Mouse (Mus musculus) cerebellum, postnatal 10 days (tissue): ENCODE results near the gene Xylt1.

Source experiments
- DNase-seq, 2 experiments: peaks; one replicate each; pipeline ENCODE4 v3.0.0; 2021; ENCODE audit warnings: mixed read lengths in 2 of 2

Xylt1 gene

DNA sequence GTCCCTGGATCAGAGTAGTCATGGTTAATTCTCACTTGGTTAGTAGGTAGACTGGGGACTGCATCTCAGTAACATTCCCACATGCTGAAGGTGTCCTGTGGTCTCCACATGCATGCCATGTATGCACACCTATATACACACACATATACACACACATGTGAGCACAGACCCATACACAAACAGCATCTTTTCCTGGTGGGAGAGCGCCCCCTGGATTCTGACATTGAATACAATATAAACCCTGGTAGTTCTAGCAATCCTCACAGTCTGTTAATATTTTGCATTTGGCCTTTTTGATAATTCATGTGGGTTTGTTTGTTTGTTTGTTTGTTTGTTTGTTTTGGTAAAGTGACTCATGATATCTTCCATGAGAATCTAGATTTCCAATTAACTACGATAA, 242.0 kb downstream of the Xylt1 start:
- peak; percentile 69 for DNase-seq

DNA sequence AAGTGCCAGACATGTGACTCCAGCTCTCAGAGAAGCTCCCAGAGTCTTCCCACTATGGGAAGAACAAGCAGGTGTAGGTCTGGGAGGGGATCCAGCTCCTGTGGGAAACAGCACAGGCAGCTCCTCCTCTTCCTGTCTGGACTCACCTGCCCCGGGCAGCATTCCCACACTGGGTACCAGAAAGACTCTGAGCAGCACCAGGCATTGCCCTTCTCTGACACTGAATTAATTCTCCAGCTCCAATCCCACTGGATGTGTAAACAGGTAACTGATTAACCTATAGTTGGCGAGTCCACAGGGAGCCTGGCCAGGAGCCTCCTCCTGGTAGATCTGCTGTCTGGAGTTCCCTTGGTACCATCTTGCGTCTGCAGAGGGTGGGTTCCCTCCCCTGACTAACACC, 248.0 kb downstream of the Xylt1 start:
- DNase-seq, result peak; percentile 46 to 69

DNA sequence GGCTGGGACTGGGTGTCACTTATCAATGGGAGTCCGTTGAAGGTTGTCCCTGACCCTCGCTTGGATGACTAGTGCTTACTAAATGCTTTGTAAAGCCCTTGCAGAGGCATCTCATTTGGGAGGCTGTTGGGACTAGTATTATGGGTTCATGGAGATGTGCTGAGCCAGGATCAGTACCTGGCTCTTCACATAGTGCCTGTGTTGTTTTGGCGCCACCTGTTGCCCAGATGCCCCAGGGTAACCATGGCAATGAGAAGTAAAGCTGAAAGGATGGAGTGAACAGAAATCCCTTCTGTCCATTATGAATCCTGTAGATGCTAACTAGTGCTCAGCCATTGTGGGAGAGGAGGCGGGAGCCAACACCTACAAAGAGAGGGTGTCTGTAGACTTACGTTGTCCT, 249.9 kb downstream of the Xylt1 start:
- peak; percentile 50 to 59 for DNase-seq

DNA sequence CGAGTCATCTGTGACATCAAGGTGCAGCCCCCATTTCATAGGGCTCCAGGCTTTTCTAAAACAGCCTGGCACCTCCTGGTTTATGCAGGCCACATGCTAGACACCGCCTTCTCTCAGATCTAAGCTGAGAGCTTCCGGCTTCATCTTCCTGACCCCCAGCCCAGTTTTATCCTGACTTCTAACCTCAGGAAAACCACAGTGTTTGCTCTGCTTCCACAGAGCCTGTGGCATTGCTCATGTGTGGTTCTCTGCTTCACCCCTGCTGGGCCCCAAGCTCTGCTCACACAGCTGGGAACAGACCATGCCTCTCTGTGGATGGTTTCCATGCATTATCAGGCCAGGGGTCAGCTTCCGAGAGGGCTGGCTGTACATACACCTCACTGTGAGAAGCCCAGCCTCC, 254.8 kb downstream of the Xylt1 start:
- DNase-seq, result no peak

DNA sequence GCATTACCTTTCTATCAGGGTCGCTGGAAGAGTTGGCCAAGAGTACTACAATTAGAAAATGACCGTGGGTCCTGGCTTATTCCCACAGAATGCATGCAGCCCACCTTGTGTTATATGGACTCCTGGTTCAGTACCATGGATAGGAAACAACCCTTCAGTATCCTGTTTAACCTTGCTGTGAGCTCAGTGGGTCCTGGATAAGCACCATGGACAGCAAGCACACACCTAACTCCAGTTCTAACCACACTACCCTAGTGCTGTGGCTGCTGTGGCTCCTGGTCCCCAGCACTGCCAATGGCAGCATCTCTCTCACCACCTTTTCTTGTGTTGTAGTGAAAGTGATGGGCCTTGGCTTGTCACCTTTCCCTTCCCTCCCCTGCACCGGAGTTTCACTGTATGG, 255.9 kb downstream of the Xylt1 start:
- DNase-seq, result no peak

DNA sequence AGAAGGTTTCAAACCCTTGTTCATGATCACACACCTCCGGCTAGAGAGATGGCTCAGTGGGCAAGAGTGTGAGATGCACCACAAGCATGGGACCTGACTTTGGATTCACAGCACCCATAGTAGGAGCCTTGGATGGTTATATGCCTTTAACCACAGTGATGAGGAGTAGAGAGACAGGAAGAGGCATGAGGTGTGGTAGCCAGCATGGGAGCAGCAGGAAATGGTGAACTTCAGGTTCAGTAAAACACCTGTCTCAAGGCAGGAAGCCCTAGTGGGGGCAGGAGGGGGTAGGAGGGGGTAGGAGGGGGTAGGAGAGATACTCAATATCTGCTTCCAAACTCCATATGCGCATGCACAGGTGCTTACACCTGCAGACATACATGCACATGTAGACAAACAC, 257.2 kb downstream of the Xylt1 start:
- DNase-seq, result no peak

DNA sequence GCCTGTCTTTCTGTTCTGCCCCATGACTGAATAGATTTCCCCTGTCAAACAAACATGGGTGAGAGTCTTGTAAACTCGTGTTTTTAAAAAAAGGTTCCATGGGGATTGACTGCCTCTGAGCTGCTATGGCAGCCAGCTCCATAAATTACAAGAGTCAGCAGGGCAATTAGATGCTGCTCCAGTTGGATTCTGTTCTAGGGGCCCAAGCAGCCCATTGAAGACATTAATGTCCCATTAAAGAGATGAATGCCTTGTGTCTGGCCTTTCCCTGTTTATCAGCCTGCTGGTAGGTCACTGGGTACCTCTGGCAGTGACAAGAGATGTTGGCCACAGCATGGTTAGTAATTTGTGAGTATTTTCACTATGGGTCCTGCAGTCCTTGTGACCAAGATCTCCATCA, 271.9 kb downstream of the Xylt1 start:
- DNase-seq, result no peak

DNA sequence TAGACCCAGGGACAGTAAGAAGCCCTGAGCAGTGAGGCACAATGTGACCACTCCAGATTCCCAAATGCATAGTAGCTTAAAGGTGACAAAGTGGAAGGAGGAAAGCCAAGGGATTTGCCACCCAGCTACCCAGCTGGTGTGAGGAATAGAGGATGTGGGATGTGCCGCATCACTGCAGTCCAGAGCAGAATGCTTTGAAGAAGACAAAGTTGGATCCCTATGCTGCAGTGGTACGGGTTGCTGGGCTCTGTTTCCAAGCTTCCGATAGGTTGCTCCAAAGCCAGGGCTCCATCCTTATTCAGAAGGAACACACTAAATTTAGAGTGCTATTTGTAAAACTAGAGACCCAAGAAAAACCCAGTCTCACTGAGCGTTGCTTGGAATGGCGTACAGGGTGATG, 275.0 kb downstream of the Xylt1 start:
- no peak for DNase-seq

DNA sequence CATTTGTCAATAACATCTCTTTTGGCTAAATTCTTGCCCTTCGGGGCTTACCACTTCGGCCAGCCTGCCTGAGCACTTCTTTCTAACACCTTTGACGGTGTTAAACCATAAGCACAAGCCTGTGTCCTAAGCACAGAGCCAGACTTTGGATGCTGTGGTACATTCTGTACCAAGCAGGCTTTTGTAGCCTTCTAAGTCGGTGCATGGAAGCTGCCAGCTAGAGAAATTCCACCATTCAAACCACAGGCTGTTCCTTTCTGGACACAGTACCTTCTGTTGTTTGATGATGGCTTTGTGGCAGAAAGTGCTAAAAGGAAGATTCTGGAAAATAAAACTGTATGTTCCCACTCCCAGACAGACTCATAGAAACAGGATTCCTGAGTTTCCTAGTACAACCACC, 277.4 kb downstream of the Xylt1 start:
- no peak for DNase-seq

DNA sequence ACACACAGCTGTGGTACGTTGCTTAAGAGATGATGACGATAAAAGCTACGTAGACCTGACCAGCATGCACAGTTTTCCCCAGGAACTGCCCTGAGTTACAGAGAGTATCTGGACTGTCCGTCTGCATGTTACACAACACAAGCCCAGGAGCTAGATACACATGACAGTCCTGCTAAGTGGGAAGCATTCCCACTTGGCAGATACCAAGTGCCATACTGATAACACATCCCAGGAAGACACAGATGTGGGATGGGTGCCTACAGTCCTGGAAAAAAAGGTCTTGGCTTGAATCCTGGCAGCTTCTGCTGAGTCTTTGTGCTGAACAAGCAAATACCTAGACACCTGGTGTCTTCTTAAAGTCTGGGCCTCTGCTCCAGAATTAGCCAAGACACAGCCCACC, 278.0 kb downstream of the Xylt1 start:
- DNase-seq, result peak; percentile 30 to 42

DNA sequence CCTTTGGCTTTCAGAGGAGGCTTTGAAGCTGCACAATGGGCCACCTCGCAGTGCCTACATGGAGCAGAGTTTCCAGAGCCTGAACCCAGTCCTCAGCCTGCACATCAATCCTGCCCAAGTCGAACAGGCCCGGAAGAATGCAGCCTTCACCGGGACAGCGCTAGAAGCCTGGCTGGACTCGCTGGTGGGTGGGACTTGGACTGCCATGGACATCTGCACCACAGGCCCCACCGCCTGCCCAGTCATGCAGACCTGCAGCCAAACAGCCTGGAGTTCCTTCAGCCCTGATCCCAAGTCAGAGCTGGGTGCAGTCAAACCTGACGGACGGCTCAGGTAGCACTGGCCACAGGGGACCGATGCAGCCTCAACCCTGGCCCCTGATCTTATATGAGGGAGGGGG, 286.5 kb downstream of the Xylt1 start:
- DNase-seq, result peak; percentile 71 to 81

DNA sequence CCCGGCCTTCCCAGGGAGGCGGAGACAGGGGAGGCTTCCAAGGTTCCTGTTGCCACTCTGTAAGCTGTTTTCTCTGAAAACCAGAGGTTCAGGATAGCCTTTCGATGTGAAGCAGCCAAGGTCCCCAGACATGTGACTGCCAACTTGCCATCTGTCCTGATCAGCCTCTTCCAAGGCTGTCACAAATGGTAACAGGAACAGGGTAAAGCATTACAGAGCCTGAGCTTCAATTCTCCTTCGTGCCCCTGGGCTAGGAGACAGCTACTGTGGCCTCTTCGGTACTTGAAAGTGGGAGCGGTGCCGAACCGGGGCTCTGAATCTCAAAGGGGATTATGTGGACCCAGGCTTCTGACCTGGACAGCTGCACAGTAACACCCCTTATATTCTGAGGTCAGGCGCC, 287.4 kb downstream of the Xylt1 start:
- DNase-seq, result peak; percentile 59 to 67

DNA sequence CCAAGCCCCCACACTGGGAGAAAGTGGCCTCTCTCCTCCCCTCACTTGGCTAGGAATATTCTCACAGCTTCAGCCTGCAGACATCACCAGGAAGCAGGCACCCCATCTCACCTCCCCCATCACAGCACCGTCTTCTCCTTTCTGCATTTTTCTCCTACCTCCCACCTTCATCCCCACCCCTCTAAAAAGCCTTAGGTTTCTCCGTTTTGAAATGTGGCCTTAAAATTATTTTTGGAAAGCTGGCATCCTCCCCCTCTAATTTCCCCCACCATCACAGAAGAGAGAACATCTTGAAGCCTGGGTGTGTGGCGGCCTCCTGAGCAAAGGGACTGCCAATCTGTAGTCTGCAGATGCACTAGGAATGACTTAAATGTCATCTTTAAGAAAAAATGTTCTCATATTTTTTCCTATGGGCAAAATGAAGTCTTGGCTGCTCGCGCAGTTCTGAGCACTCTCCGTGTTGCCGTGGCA, 291.4 kb downstream of the Xylt1 start:
- DNase-seq, result no peak

DNA sequence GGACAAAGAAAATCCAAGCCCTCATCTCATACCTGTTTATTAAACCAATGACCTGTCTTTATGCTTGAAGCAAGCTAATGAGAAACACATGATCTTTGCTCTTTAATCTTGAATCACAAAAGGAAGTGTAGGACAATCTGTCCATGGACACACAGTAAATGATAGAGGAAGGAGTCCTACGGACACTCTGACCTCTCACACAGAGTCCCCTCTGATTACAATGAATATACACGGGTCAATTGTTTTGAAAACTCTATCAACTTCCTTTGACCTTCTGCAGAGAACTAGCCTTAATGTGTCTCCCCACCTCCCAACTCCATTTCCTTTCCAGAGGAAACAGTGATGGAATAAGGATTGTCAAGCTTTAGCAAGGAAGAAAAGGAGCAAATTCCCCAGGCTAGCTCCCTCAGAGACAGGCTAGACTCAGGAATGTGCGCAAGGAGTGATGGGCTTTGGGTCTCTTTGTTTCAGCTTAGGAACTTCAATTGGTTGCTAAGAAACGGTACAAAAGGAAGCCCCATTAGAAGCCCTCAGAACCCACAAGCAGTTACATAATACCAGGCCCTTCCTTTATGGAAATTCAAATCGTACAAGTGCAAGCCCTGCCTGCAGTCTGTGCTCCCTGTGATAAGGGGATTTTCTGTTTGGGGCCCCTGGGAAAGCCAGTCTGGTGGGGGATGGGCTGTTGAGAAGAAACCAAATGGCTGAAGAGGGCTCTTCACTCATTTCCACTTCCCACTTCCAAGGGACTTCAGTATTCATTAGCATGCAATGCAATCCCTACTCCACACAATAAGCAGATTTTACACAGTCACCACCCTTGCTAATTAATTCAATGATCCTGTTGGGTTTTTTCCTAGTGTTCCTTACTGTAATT, 305.6 kb downstream of the Xylt1 start:
- no peak for DNase-seq

DNA sequence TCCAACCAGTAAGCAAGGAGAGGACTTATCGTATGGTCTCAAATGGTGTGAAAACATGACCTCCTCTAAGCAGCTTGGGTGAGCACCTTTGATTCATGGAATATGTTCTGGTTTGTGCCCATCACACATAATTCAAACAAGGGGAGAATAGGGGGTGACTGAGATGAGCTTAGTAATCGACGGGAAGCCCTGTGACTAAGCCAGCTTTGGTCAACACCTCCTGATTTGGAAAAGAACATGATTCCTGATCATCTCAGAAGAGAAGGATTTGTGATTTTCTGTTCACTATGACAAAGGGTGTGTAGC, 306.2 kb downstream of the Xylt1 start:
- no peak for DNase-seq

DNA sequence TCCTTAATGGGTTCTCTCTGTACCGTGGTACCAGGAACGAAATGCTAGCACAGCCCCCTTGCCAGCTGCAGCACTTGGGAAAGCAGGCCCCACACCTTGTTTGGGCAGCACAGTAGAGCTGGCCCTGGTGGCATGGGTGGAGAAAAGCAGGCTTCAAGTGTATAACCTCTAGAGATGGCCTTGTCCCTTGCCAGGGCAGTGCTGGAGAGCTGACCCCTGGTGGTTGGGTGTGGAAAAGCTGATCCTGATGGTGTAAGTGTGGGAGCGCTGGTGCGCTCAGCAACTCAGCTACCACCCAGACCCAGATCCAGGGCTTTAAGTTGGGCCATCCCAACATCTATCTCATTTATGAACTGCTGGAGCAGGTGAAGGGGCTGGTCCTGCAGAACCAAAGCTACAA, 314.8 kb downstream of the Xylt1 start:
- peak; percentile 12 to 24 for DNase-seq

DNA sequence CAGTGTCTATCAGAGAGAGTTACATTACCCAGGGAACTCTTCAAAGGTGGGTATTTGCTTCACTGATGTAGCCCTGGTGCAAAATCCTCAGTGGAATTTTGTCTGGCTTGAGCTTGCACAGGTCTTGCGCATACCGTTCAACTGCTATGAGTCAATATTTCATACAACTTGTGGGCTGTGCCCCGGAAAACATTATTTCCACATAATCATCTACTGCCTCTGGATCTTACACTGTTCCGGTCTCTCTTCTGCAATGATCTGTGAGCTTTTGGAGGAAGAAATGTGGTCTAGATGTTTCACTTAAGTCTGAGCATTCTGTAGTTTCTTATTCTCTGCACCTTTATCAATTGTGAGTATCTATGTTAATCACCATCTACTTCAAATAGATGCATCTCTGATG, 316.9 kb downstream of the Xylt1 start:
- DNase-seq, result no peak

DNA sequence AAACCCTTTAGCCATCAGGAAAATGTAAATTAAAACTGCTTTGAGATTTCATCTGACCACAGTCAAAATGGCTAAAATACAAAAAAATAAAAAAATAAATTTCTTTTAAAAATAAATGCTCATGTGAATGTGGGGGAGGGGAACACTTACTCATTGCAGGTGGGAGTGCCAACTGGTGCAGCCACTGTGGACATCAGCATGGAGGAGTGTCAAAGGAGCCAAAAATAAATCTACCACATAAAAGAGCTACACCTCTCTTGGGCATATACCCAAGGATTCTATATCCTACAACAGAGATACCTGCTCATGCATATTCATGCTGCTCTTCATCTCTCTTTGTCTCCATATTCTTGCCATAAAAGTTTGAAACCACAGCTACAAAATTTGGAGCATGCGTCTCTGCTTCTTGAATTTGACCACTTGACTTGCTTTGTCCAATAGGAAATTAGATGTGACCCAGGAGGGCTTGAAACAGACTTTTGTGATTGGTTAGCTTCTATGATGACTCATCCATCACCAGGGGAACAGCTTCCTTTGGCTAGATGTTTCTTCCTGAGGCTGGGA, 317.9 kb downstream of the Xylt1 start:
- no peak for DNase-seq

DNA sequence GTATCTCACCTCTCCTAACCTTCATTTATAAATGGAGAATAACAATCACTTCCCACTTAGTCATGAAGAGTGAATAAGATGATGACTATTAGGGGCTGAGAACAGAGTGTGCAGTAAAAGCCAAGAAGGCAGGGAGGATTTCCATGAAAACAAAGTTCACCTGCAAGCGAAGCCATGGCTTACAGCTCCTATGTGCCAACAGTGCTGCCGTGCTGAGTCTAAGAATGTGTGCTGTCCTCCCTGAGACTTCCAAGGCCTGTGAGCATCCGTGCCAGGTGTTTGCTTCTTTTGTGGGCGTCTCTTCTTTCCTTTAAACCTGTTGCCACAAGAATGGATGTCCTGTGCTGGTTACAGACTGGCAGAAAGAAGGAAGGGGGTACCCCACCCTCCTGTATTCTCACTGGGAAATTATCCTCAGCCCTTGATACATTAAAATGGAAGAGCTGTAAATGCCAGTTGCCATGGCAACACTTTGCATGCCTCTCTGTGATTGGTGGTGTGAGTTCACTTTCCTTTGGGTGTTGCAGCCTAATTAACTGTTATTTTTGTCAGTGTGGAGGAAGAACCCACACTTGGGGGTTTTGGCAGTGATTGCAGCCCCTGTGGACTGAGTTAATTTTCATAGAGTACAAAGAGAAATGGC, 318.7 kb downstream of the Xylt1 start:
- peak in 1 of 2 experiments; percentile 5 for DNase-seq

DNA sequence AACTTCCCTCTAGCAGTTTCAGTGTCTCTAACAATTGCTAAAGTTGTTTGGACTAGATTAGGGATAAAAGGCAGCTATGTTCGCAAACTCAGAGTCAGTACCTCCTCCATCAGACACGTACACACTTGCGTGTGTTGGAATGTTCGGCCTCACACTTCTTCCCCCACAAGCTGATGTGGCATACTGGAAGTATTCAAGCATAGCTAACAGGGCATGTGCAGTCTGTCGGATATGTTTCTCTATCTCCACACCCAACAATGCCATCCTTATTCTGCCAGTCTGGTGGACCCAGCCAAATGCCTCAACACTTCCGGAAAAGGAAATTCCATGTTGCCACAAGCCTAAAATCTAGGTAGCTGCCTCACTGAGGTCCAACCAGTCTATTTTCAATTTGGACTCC, 319.3 kb downstream of the Xylt1 start:
- DNase-seq, result no peak

DNA sequence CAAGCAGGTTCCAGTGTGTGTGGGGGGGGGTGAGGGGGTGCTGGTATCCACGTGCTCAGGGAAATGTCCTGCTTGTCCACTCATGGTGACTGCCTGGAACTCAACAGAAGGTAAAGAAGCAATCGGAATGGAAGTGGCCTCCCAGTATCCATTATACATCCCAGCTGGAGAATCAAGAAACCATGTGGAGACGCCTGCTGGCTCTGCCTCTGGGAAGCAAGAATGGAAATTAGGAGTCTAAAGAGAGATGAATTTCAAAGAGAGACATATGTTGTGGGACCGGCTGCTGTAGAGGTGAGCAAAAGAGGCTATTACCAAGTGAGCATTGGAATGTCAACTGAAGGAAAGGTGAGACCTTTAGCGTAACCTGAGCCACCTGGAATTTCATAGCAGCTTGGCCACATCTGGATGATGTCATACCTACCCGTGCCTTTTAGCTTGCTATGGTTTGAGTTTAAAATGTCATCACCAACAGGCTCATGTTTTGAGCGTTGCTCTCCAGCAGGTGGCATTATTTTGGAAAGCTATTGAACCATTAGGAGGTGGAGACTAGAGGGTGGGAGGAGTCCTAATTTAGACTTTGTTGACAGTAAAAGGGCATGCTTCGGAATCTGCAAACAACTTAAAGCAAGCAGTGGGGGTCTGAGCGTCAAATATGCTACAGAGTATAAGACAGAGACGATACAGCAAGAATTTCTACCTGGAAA, 329.3 kb downstream of the Xylt1 start:
- no peak for DNase-seq

DNA sequence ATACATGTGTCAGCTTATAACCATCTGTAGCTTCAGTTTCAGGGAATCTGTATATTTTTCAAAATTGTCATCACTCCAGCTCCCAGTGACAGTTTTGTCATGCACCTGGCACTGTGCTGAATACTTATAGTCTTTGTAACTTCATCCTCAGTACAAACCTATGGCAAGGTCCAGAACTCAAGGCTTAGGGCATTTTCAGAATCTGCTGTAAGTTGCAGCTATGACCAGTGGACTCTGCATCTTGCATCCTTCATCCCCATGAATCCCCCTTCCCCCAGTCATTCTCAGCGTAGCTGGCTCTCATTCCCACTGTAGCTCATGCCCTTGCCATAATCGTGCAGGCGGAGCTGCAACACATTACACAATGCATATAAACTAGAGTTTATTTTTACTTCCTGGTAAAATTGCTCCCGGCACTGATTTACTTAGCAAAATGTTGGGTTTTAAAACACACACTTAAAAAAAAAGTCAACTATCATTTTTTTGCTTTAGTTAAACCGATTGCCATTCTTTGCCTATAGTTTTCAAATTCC, 336.2 kb downstream of the Xylt1 start:
- no peak for DNase-seq

DNA sequence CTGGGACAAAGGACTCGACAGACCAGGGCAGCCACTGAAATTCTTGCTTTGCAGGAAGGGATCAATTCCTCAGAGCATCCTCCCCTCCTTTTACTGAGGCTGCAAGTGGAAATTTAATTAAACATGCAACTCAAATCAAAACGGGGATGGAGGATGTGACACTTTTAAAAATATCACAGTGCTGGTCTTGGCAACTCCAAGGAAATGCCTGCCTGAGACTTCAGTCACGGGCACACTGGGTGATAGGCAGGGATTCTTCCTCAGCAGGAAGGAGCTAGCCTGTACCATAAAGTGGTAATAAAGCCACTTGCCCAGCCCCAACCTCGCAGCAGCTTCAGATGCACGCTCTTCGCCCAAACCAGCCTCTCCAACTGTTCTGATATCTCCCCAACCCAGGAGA, 339.6 kb downstream of the Xylt1 start:
- no peak for DNase-seq
